Mouse (Mus musculus) monocyte, adult 5-6 weeks (primary cell): Measurements from ENCODE around the gene Mroh3. TPM values are rescaled to one million over a fixed set of nuclear protein-coding genes. Genes with fewer than 3 reads are reported as not detected.
A peak's percentile ranks its signal among the peaks of the same experiment; 100 is the strongest.

Experiments used
- ATAC-seq: fragments of 153-309, 156-312 bp; replicated peaks from 2 replicates; pipeline ENCODE4 v1.8.0; 2017; ENCODE audit warnings: mild to moderate bottlenecking; ENCODE audit not compliant: low TSS enrichment, insufficient number of reproducible peaks, severe bottlenecking, poor library complexity, low FRiP score
- total RNA-seq: library from RNA; stranded (forward); fragments of 200-1000, 200-491, 200-594 nt; gene quantifications from 3 replicates; pipeline ENCODE4 v1.2.3, GENCODE M21; 2017

The Mroh3 gene
- total RNA-seq, 1 experiment from 2014 or later, result not detected

GRCm38 (mm10) chr1:136135046-136135445 lies 77.6 kb downstream of the Mroh3 start:
- peak; percentile 68 for ATAC-seq

DNA sequence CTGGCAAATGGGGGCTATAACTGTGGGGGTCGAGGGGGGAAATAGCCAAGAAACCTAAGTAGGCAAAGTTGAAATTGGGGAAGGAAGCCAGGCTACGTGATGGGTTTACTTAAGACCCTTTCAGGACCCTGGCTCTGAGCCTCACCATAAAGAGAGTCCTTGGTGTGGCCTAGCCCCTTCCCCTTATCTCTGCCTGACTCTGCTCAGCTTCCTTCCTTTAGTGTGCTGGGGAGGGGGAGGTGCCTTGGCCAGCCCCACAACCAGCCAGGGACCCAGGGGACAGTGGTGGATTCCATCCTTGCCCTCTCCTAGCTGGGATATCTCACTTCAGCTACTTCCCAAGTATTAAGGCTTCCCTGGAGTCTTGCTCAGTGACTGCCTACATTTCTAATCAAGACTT lies 78.1 kb downstream of the Mroh3 start:
- no peak for ATAC-seq

DNA sequence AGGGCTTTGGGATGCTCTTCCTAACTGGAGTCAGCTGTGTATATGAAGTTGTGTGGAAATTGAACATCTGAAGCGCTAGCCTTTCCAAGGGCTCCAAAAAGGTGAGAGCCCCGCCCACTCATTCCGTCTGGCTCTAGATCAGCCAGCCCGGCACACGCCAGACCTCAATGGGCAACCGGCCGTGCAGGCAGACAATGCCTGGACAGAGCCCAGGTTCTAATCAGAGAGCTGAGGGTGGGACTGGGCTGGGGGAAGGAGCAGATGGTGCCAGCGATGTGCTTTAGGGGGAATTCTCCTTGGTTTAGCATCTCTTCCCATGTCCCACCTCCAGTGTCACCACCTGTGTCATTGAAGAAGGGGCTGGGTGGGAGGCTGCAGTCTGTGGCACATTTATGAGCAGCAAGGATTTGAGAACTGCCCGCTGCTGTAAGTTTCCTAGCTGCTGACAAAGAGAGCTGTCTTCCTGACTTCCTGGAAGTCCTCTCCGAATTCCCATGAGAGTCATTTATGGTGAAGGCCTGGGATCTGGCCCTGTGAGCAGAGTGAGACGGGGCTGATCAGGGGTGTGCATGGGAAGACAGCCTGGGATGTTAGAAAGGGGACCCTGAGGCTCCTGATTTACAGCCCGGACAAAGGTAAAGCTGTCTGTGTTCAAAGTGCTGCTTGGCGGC lies 78.9 kb downstream of the Mroh3 start:
- no peak for ATAC-seq

- no peak for ATAC-seq
Observed at GRCm38 (mm10) chr1:136132386-136133201, 80.0 kb downstream of the Mroh3 start.

Other genes starting within 250 kb of the Mroh3 start
- not detected in 3 replicates for gene Igfn1, start 206.5 kb downstream of the Mroh3 start, total RNA-seq
- gene Tmem9, start 204.7 kb downstream of the Mroh3 start, total RNA-seq, result 1.6 to 7.8 TPM (median 2.7 TPM) in 3 replicates
- not detected in 3 replicates for gene Ascl5, start 162.0 kb downstream of the Mroh3 start, total RNA-seq
- gene Cacna1s, start 160.1 kb downstream of the Mroh3 start, total RNA-seq, result 0.64 to 1.6 TPM (median 1.1 TPM) in 3 replicates
- gene Kif21b, start 81.4 kb downstream of the Mroh3 start, total RNA-seq, result 77.9 to 156 TPM (median 101 TPM) in 3 replicates
- gene Inava, start 21.4 kb upstream of the Mroh3 start, total RNA-seq, result not detected in 3 replicates
- not detected in 3 replicates for gene Gpr25, start 48.0 kb upstream of the Mroh3 start, total RNA-seq
- 25.1 to 39.6 TPM (median 31.9 TPM) in 3 replicates for gene Camsap2, start 133.3 kb upstream of the Mroh3 start, total RNA-seq
- 12.1 to 24.9 TPM (median 14.9 TPM) in 3 replicates for gene Ddx59, start 202.4 kb upstream of the Mroh3 start, total RNA-seq